Mouse (Mus musculus) cerebellum, postnatal 4 days (tissue): ENCODE results near the gene Alox12.

Source experiments
- DNase-seq, 2 experiments: peaks; one replicate each; pipeline ENCODE4 v3.0.0; 2022; ENCODE audit warnings: low spot score in 2 of 2, mixed read lengths in 1 of 2

Alox12 gene

GRCm38 (mm10) chr11:70220731-70221602, 34.2 kb downstream of the Alox12 start, which contains the start of gene Slc16a13:
TSS of gene Slc16a13 (minus strand) at chr11:70221064.
- DNase-seq = peak; percentile 73 to 91

DNA sequence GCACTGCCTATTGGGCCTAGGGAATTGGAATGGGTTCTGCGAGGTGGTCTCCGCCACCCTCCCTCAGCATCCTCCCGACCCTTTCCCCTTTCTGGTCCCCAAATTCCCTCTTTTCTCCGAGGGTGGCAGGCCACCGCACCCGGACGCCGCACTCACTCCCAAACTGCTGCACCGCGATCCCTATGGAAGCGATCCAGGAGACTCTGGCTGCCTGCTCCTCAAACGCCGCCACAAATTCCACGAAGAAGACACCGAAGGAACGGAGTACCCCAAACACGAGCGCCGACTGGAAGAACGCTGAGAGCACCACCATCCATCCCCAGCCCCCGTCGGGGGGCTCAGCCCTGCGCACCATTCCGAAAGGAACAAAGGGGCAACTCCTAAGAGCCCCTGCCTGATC, 34.8 kb downstream of the Alox12 start:
- peak; percentile 18 to 39 for DNase-seq

DNA sequence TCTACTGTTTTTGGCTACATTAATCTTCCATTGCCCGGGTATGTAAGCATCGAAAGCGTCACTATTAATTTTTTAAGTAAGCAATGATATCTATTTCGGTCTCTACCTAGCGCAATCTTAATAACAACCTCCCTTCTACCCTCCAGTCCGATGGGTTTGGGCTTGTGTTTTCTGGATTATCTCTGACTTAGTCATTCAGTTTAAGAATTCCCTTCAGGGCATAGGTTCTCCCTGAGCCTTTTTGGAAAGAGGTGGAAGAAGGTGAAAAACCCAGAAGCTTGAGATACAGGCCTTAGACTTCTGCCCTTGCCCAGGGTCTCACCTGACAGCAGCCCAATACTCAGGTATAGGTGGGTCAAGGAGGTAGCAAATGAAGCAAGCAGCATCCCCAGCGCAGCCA, 35.3 kb downstream of the Alox12 start:
- no peak for DNase-seq

DNA sequence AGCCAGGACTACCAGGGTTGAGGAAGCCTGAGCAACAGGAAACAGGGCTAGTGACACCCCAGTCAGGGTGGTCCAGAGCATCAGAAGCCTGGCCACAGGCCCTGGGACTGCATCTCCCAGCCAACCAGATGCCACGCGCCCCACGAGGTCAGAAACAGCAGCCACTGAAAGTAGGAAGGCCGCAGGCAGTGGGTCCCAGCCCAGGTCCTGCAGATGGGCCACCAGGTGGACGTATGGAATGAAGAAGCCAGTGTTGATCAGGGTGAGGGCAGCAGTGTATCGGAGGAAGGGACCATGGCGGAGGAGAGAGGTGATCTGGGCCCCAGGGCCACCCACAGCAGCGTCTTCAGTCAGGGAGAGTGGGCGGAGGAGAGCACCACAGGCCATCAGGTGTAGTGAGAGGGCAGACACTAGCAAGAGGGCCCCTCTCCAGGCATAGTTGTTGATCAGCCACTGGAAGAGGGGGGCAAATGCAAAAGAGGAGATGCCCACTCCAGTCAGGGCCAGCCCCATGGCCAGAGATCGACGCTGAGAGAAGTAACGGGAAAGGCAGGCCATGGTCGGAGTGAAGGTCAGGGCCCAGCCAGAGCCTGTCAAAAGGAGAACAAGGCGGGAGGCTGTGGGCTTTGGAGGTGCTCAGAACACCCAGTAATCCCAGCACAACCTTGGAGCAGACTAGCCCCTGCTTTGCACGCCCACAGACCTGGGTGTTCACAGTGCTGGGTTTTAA, 36.2 kb downstream of the Alox12 start:
- DNase-seq = peak in 1 of 2 experiments; percentile 17

DNA sequence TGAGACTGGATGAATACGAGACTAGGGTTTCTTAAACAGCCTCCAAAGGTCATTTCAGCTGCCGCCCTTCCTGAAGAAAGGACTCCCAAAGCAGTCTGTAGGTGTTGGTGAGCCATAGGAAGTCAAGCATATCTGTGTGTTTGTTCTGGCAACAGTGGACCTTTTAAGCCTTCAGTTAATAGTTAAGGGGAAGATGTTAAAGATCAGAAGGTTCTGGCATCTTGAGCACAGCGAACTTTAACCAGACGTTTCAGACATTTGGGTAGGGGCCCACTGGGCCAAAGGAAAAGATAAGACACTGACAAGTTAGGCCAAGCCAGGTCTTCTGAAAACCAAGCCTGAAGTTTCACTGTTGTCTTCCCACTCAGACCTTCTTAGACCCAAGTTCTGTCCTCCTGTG, 37.1 kb downstream of the Alox12 start:
- DNase-seq = no peak

DNA sequence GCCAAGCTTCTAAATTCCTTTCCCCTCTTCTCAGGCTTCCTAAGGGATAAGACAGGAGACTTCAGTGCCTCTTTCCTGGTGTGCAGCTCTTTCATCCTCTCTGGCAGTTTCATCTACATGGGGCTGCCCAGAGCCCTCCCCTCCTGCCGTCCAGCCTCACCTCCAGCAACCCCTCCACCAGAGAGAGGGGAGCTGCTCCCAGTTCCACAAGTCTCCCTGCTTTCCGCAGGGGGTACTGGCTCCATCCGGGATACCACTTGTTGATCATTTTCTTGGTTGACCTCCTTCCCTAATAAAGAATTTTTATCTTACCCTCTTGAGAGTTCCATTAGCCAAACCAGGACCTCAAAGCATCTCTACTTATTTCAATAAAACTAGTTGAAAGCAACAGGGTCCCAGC, 39.0 kb downstream of the Alox12 start:
- no peak for DNase-seq

DNA sequence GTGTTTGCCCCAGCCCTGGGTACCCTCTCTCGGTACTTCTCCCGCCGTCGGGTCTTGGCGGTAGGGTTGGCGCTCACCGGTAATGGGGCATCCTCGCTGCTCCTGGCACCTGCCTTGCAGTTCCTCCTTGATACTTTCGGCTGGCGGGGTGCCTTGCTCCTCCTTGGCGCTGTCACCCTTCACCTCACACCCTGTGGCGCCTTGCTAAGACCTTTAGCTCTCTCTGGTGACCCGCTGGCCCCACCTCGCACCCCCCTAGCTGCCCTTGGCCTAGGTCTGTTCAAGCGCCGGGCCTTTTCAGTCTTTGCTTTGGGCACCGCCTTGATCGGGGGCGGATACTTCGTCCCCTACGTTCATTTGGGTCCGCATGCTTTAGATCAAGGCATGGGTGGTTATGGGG, 39.9 kb downstream of the Alox12 start:
- no peak for DNase-seq

DNA sequence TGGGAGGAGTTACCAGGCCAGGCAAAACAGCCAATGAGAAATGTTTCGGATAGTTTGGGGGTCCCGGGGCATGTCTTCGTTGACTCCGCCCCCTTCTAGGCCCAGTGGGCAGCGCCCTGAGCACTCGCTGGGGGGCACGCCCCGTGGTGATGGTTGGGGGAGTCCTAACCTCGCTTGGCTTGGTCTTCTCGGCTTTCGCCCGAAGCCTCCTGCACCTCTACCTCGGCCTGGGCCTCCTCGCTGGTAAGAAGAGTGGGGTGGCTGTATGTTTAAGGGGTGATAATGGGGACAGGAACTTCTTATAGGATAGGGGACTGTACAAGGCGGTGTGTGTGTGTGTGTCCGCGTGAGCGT, 40.3 kb downstream of the Alox12 start:
- no peak for DNase-seq

DNA sequence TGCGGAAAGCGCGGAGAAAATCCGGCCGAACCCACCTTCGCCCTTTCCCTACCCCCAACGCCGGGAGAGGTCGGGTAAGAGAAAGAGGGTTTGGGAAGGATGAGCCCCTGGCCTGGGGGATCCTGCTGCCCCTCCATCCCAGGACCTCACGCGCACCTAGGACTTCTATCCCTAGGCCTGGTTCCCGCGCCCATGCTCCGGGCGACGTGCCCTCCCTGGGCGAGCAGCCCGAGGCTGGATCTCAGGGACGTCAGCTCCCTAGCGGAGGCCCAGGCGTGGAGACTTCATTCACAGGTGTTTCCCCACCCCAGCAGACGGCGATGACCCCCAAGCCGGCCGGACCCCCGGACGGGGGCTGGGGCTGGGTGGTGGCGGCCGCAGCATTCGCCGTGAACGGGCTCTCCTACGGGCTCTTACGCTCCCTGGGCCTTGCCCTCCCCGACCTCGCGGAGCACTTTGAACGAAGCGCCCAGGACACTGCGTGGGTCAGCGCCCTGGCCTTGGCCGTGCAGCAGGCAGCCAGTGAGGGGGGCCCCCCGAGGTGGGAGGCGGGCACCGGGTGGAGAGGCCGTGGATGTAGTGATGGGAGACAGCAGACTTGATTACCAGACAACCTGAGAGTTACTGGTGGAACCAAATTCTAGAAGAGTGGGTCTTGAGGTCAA, 40.8 kb downstream of the Alox12 start:
- no peak for DNase-seq

GRCm38 (mm10) chr11:70213736-70214135, 41.4 kb downstream of the Alox12 start:
- no peak for DNase-seq

DNA sequence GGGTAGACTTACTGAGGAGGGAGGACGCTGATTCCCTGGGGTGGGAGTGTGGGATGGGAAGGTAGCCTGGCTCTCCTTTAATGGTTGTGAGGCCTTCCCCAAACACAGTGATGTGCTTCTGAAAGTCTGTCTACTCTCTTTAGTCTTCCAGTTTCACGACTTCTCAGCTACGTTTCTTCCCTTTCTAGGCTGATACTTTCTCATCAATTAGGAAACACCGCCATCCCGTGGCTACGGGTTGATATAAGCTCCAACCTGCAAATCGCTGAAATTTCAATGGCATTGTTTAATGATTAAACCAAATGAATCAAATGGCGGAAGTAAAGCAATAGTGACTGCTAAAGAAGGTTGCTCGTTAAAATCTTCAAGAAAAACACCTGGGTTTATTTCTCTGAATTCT, 42.3 kb downstream of the Alox12 start:
- peak in 1 of 2 experiments; percentile 69 for DNase-seq

DNA sequence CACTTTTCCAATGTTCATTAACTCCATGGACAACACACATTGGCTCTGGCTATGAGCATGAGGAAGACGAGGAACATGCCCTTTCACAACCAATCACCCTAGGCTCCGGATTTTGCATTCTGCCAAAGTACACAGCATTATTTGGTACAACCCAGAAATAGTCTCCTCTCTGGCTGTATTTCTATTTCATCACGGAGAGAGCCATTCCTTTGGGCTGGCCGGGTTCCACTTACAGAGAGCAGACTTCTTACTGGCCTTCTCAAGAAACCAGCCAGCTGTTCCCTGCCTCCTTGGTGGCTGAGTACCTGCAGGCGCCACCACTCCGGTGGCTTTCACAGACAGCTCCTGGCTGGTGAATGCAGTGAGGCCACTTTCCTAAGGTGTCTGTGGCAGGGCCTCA, 42.7 kb downstream of the Alox12 start, which contains the start of gene Slc16a11:
Gene Slc16a11 (plus strand): TSS at position 330 of the 400 bp plus-strand sequence.
- no peak for DNase-seq

DNA sequence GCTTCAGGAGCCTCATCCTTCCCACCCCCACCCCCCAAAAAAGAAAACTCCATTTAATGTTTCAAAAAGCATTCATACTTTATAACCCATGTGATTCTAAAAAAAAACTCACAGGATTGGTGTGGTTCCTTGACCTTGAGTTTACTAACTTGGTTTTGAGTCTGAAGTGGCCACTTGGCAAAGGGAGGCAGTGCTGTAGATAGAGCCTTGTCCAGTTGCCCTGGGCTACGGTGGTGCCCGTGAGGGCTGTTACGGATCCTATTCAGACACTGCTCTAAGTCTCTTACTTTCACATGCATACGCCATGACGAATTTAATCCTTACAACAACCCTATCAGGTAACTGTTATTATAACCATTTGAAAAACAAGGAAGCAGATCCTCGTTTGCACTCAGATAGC, 43.2 kb downstream of the Alox12 start:
- DNase-seq = peak in 1 of 2 experiments; percentile 15

DNA sequence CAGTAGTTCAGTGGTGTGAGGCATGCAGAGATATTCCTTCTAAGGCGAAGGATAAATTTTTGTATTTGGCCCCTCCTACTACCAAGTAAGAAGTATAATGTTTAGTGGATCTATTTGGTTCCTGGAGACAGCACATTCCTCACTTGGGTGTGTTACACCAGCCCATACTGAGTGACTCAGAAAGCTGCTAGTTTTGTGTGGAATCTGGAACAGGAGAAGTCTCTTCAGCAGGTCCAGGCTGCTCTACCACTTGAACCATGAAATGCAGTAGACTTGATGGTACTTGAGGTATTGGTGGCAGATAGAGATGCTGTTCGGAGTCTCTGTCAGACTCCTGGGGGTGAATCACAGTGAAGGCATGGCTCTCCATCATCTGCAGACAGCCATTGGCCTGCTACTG, 44.5 kb downstream of the Alox12 start:
- DNase-seq = no peak

DNA sequence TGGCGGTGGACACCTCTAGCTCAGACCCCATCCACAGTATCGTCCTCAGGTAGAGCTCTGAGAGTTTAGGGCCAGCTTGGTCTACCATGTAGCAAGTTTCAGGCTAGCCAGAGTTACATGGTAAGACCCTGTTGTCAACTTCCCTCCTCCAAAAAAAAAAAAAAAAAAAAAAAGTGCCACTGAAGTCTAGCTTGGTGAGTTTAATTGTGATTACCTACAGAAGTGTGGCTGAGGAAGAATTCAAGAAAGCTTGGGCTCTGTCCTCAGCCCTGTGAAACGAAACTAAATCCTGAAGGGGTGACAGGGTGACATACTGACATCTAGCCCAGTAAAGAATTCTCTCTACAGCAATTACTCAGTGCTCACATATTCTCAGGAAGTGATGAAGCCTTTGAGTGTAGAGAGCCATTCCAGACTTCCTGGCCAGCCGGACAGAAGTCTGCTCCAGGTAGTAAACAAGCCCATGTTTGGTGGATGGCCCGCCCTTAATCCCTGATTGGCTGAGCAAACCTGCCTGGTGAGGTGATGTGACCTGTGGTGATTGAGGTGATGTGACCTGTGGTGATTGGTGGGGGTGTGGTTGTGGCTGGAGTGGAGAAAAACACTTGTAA, 46.3 kb downstream of the Alox12 start:
- DNase-seq = no peak

- DNase-seq = no peak
Measured at GRCm38 (mm10) chr11:70207283-70207682, 47.9 kb downstream of the Alox12 start.

DNA sequence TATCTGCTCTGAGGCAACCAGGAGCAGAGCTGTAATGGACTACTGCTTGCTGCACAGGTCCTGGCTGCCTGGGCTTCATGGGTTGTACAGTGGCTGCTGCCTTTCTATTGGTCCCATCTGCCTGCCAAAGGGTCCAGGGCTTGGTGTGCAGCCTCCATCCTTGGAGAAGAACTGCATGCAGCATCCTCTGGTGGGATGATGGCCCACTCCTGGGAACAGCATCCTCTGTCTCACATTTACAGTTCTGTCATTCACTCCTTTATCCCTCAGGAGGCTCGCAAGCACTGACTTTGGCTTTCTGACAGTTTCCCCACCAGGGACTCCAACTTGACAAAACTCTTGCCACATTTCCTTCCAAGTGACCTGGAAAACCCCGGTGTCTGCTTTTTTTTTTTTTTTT, 48.4 kb downstream of the Alox12 start:
- no peak for DNase-seq

GRCm38 (mm10) chr11:70201691-70202090, 53.5 kb downstream of the Alox12 start:
- DNase-seq = peak; percentile 76 to 87

GRCm38 (mm10) chr11:70200036-70200608, 55.0 kb downstream of the Alox12 start:
- DNase-seq = no peak

DNA sequence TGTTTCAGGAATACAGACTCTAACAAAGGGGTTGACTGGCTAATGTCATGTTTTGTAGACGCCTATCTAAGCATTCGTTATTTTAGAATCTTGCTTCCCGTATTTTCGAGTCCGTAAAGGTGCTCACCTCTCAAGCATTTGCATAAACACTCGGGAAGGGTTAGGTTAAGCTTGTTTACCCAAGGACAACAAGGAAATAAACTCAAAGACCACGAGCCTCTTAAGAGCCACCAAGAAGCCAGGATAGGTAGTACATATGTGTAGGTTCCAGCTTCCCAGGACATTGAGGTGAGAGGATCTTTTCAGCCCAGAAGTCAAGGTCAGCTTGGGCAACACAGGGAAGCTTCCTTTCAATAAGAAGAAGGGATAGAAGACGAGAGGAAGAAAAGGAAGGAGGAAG, 56.0 kb downstream of the Alox12 start:
- DNase-seq = no peak

GRCm38 (mm10) chr11:70198332-70198731, 56.8 kb downstream of the Alox12 start:
- DNase-seq = no peak
